Mouse (Mus musculus): ENCODE measurements around the gene Id3. TPM values are rescaled to one million over a fixed set of nuclear protein-coding genes. Genes with fewer than 3 reads are reported as not detected.
A peak's percentile ranks its signal among the peaks of the same experiment; 100 is the strongest.

The Id3 gene
- polyA plus RNA-seq, 1 experiment, result 386 TPM

GRCm38 (mm10) chr4:136147436-136148135 lies 4.3 kb downstream of the Id3 start:
- DNase-seq (ENCODE audit: low spot score), result peak; percentile 83

GRCm38 (mm10) chr4:136148342-136149044 lies 5.2 kb downstream of the Id3 start:
- peak; percentile 67 for DNase-seq (ENCODE audit: low spot score)

GRCm38 (mm10) chr4:136149045-136149379 lies 5.7 kb downstream of the Id3 start:
- no peak for DNase-seq (ENCODE audit: low spot score)

- no peak for DNase-seq (ENCODE audit: low spot score)
Measured at GRCm38 (mm10) chr4:136149734-136150133, 6.4 kb downstream of the Id3 start.

GRCm38 (mm10) chr4:136150596-136150995 lies 7.3 kb downstream of the Id3 start:
- DNase-seq (ENCODE audit: low spot score), result no peak

GRCm38 (mm10) chr4:136152821-136153220 lies 9.5 kb downstream of the Id3 start:
- no peak for DNase-seq (ENCODE audit: low spot score)

- no peak for DNase-seq (ENCODE audit: low spot score)
Measured at GRCm38 (mm10) chr4:136154462-136154861, 11.2 kb downstream of the Id3 start.

GRCm38 (mm10) chr4:136158498-136158897 lies 15.2 kb downstream of the Id3 start:
- no peak for DNase-seq (ENCODE audit: low spot score)

- no peak for DNase-seq (ENCODE audit: low spot score)
Measured at GRCm38 (mm10) chr4:136159802-136160397, 16.6 kb downstream of the Id3 start.

GRCm38 (mm10) chr4:136163448-136163847 lies 20.2 kb downstream of the Id3 start:
- peak; percentile 76 for DNase-seq (ENCODE audit: low spot score)

GRCm38 (mm10) chr4:136164981-136165380 lies 21.7 kb downstream of the Id3 start:
- DNase-seq (ENCODE audit: low spot score), result no peak

GRCm38 (mm10) chr4:136167701-136168100 lies 24.4 kb downstream of the Id3 start:
- DNase-seq (ENCODE audit: low spot score), result no peak

- DNase-seq (ENCODE audit: low spot score), result no peak
Measured at GRCm38 (mm10) chr4:136170401-136170800, 27.1 kb downstream of the Id3 start.

- no peak for DNase-seq (ENCODE audit: low spot score)
Measured at GRCm38 (mm10) chr4:136171455-136171854, 28.2 kb downstream of the Id3 start.

- DNase-seq (ENCODE audit: low spot score), result no peak
Measured at GRCm38 (mm10) chr4:136172011-136172541, 28.8 kb downstream of the Id3 start, which contains the start of gene E2f2. TSS of gene E2f2 (plus strand) at chr4:136172394.

- no peak for DNase-seq (ENCODE audit: low spot score)
Measured at GRCm38 (mm10) chr4:136172542-136173209, 29.4 kb downstream of the Id3 start.

- no peak for DNase-seq (ENCODE audit: low spot score)
Measured at GRCm38 (mm10) chr4:136173210-136173715, 30.0 kb downstream of the Id3 start.

GRCm38 (mm10) chr4:136174216-136175193 lies 31.2 kb downstream of the Id3 start:
- no peak for DNase-seq (ENCODE audit: low spot score)

- no peak for DNase-seq (ENCODE audit: low spot score)
Measured at GRCm38 (mm10) chr4:136176022-136176552, 32.8 kb downstream of the Id3 start.

GRCm38 (mm10) chr4:136177244-136177611 lies 33.9 kb downstream of the Id3 start:
- DNase-seq (ENCODE audit: low spot score), result no peak

All from urinary bladder, adult 2 months (tissue).